Mouse (Mus musculus) small intestine, adult 2 months (tissue): ENCODE results near the gene Ifi205. TPM values are rescaled to one million over a fixed set of nuclear protein-coding genes. Genes with fewer than 3 reads are reported as not detected.
"Not testable (repeated sequence)": the region's sequence is repeated elsewhere in the genome, so short reads cannot be mapped to it uniquely, and the experiment has no call there.

Experiments used
- H3K27ac ChIP-seq: fragments of 200-500 bp; 2 replicates; pipeline ENCODE4 v1.5.1; 2012; ENCODE audit warnings: low read depth, low read length, control low read depth, inconsistent platforms; ENCODE audit not compliant: insufficient read depth
- H3K27me3 ChIP-seq: fragments of 200-500 bp; 2 replicates; pipeline ENCODE4 v1.6.1; 2012; ENCODE audit warnings: mild to moderate bottlenecking, moderate library complexity, low read length, inconsistent platforms; ENCODE audit not compliant: control insufficient read depth, insufficient read depth
- H3K36me3 ChIP-seq: fragments of 200-500 bp; 2 replicates; pipeline ENCODE4 v1.6.1; 2012; ENCODE audit warnings: mild to moderate bottlenecking, low read length, control low read depth, inconsistent platforms; ENCODE audit not compliant: control insufficient read depth, insufficient read depth
- H3K4me1 ChIP-seq: fragments of 200-500 bp; 2 replicates; pipeline ENCODE4 v1.6.1; 2012; ENCODE audit warnings: low read length, inconsistent platforms, mixed read lengths; ENCODE audit not compliant: control insufficient read depth, insufficient read depth, insufficient read length
- H3K4me3 ChIP-seq: fragments of 200-500 bp; 2 replicates; pipeline ENCODE4 v1.5.1; 2012; ENCODE audit warnings: low read depth, mild to moderate bottlenecking, control low read depth, inconsistent platforms, low read length, moderate library complexity
- CTCF ChIP-seq: fragments of 200-500 bp; IDR thresholded peaks from 2 replicates; pipeline ENCODE4 v1.5.1; 2012; ENCODE audit warnings: low read depth, mild to moderate bottlenecking, control low read depth, inconsistent platforms, low read length, moderate library complexity, mixed read lengths; ENCODE audit not compliant: insufficient replicate concordance, insufficient read length; ENCODE audit errors: extremely low read depth
- POLR2A ChIP-seq: fragments of 200-500 bp; IDR thresholded peaks from 2 replicates; pipeline ENCODE4 v1.6.1; 2012; ENCODE audit warnings: low read depth, mild to moderate bottlenecking, control low read depth, inconsistent platforms, low read length, moderate library complexity
- WGBS: fragments of 180-500 bp; shearing (Covaris S2); methylation state at CpG from one replicate; pipeline ENCODE4 v1.1.7; 2018; 5-methylcytosine and 5-hydroxymethylcytosine counted together
- polyA plus RNA-seq: library from polyadenylated mRNA; depleted of rRNA; stranded (reverse); fragments of >200 nt; gene quantifications from 2 replicates; pipeline ENCODE4 v1.2.3, GENCODE M21; 2012

Ifi205 gene
- polyA plus RNA-seq, 1 experiment = 0.06 TPM

- Histone ChIP-seq H3K36me3 (no peaks in the 10 kb centered on the region), H3K27me3 (no peaks in the 10 kb centered on the region), H3K27ac (no peak within 1 kb of the TSS), H3K4me3 (no peak within 1 kb of the TSS), H3K4me1 (no peaks in the 10 kb centered on the region)
- 55% methylated on average over 2 of the region's 2 CpGs for WGBS
- TF ChIP-seq CTCF = no peak
- TF ChIP-seq POLR2A = no peak
These were observed 17.3 kb upstream of the Ifi205 start, which contains the start of gene Olfr432 for GRCm38 (mm10) chr1:174048893-174049292. Gene Olfr432, plus strand, starts transcription at chr1:174049205.

- not testable (repeated sequence) for H3K27me3 ChIP-seq, H3K4me1 ChIP-seq, H3K4me3 ChIP-seq, H3K27ac ChIP-seq, H3K36me3 ChIP-seq
- 74% methylated on average over 6 of the region's 6 CpGs for WGBS
These were observed 16.6 kb upstream of the Ifi205 start for GRCm38 (mm10) chr1:174048227-174048626.

GRCm38 (mm10) chr1:174044431-174044830, 12.8 kb upstream of the Ifi205 start:
- 61% methylated on average over 2 of the region's 2 CpGs for WGBS
- H3K36me3 ChIP-seq = no peaks in the 10 kb centered on the region
- TF ChIP-seq CTCF = no peak
- no peak for TF ChIP-seq POLR2A
- H3K4me1 ChIP-seq = no peaks in the 10 kb centered on the region
- H3K4me3 ChIP-seq = no peak overlapping the region
- H3K27ac ChIP-seq = no peak overlapping the region
- no peaks in the 10 kb centered on the region for H3K27me3 ChIP-seq

GRCm38 (mm10) chr1:174042091-174042884, 10.7 kb upstream of the Ifi205 start:
- not testable (repeated sequence) for H3K4me3 ChIP-seq, H3K27me3 ChIP-seq, H3K4me1 ChIP-seq, H3K27ac ChIP-seq, H3K36me3 ChIP-seq
- 83% methylated on average over 12 of the region's 12 CpGs for WGBS

- TF ChIP-seq CTCF (no peak), POLR2A (no peak)
- Histone ChIP-seq H3K27me3 (no peaks in the 10 kb centered on the region), H3K4me3 (no peak within 1 kb of the TSS), H3K36me3 (no peaks in the 10 kb centered on the region), H3K4me1 (no peaks in the 10 kb centered on the region), H3K27ac (peak within 1 kb of the TSS; percentile 25; the same call in 1 of the 2 replicates)
- 62% methylated on average over 7 of the region's 7 CpGs for WGBS
These were observed 9.0 kb upstream of the Ifi205 start, which contains the start of gene Olfr433 for GRCm38 (mm10) chr1:174040523-174041177. Gene Olfr433, plus strand, starts transcription at chr1:174040705.

- H3K4me3 ChIP-seq = no peak overlapping the region
- 71% methylated on average over 3 of the region's 3 CpGs for WGBS
- H3K27me3 ChIP-seq = no peaks in the 10 kb centered on the region
- TF ChIP-seq CTCF = no peak
- TF ChIP-seq POLR2A = no peak
- no peaks in the 10 kb centered on the region for H3K36me3 ChIP-seq
- H3K4me1 ChIP-seq = no peaks in the 10 kb centered on the region
- H3K27ac ChIP-seq = no peak overlapping the region
These were observed 6.9 kb upstream of the Ifi205 start for GRCm38 (mm10) chr1:174038480-174038879.

- H3K36me3 ChIP-seq = no peaks in the 10 kb centered on the region
- no peak overlapping the region for H3K27ac ChIP-seq
- no peak overlapping the region for H3K4me3 ChIP-seq
- H3K27me3 ChIP-seq = no peaks in the 10 kb centered on the region
- 65% methylated on average over 4 of the region's 4 CpGs for WGBS
- TF ChIP-seq POLR2A (no peak), CTCF (no peak)
- no peaks in the 10 kb centered on the region for H3K4me1 ChIP-seq
These were observed 4.2 kb upstream of the Ifi205 start for GRCm38 (mm10) chr1:174035841-174036240.

GRCm38 (mm10) chr1:174007050-174007449, 24.6 kb downstream of the Ifi205 start:
- not testable (repeated sequence) for H3K4me3 ChIP-seq, H3K36me3 ChIP-seq, H3K27ac ChIP-seq, H3K27me3 ChIP-seq, H3K4me1 ChIP-seq

- H3K27me3 ChIP-seq, H3K4me1 ChIP-seq, H3K27ac ChIP-seq, H3K4me3 ChIP-seq, H3K36me3 ChIP-seq: not testable (repeated sequence)
- 46% methylated on average over 2 of the region's 3 CpGs for WGBS
These were observed 27.1 kb downstream of the Ifi205 start for GRCm38 (mm10) chr1:174004352-174005109.
